Mouse (Mus musculus) bone marrow, adult 2 months (tissue): ENCODE measurements around the gene Tm2d3. TPM values are rescaled to one million over a fixed set of nuclear protein-coding genes. Genes with fewer than 3 reads are reported as not detected.

Experiments used
- H3K27ac ChIP-seq: fragments of 200-500 bp; 2 replicates; pipeline ENCODE4 v1.5.1; 2012; ENCODE audit warnings: low read depth, mild to moderate bottlenecking, control low read depth, inconsistent platforms, low read length; ENCODE audit not compliant: control insufficient read depth, poor library complexity, insufficient read depth
- H3K4me1 ChIP-seq: fragments of 200-500 bp; 2 replicates; pipeline ENCODE4 v1.6.1; 2011; ENCODE audit warnings: low read length; ENCODE audit not compliant: control insufficient read depth, insufficient read depth
- H3K4me3 ChIP-seq: fragments of 200-500 bp; replicated peaks from 2 replicates; pipeline ENCODE3; 2011; ENCODE audit warnings: mild to moderate bottlenecking, low read depth, low read length, control low read depth; ENCODE audit not compliant: control insufficient read depth
- CTCF ChIP-seq: fragments of 200-500 bp; IDR thresholded peaks from 2 replicates; pipeline ENCODE4 v1.5.1; 2011; ENCODE audit warnings: low read length, control low read depth; ENCODE audit not compliant: control insufficient read depth, insufficient read depth
- POLR2A ChIP-seq: fragments of 200-500 bp; IDR thresholded peaks from 2 replicates; pipeline ENCODE4 v1.6.1; 2011; ENCODE audit warnings: low read depth, mild to moderate bottlenecking, control low read depth, low read length, borderline replicate concordance; ENCODE audit not compliant: control insufficient read depth
- WGBS: fragments of 180-500 bp; shearing (Covaris S2); methylation state at CpG from one replicate; pipeline ENCODE4 v1.1.7; 2018; 5-methylcytosine and 5-hydroxymethylcytosine counted together
- polyA plus RNA-seq: library from polyadenylated mRNA; stranded (reverse); fragments of >200 nt; gene quantifications from 2 replicates; pipeline ENCODE4 v1.2.4, GENCODE M21; 2011; ENCODE audit warnings: low replicate concordance; ENCODE audit not compliant: missing spikeins, insufficient read depth, insufficient read length

Gene Tm2d3
- polyA plus RNA-seq, 1 experiment: 57.9 TPM

GRCm38 (mm10) chr7:65692883-65693282 is 1.9 kb downstream of the Tm2d3 start:
- no peaks in the 10 kb centered on the region for H3K4me1 ChIP-seq
- 14% methylated on average over 10 of the region's 10 CpGs for WGBS
- H3K27ac ChIP-seq: no peak overlapping the region; the same call in 1 of the 2 replicates
- TF ChIP-seq CTCF: no peak
- TF ChIP-seq POLR2A: no peak
- peak overlapping the region; percentile 95 for H3K4me3 ChIP-seq

- Histone ChIP-seq H3K4me1 (no peaks in the 10 kb centered on the region), H3K27ac (peak overlapping the region; percentile 51), H3K4me3 (peak overlapping the region; percentile 95)
- TF ChIP-seq CTCF (no peak), POLR2A (peak; percentile 74; the same call in 1 of the 2 replicates)
- under 1% methylated on average over 52 of the region's 52 CpGs for WGBS
Measured at GRCm38 (mm10) chr7:65693301-65693821, 2.4 kb downstream of the Tm2d3 start.

GRCm38 (mm10) chr7:65696450-65696849 is 5.5 kb downstream of the Tm2d3 start:
- 42% methylated on average over 2 of the region's 2 CpGs for WGBS
- Histone ChIP-seq H3K4me1 (no peaks in the 10 kb centered on the region), H3K4me3 (no peak overlapping the region), H3K27ac (no peak overlapping the region)
- no peak for TF ChIP-seq POLR2A
- no peak for TF ChIP-seq CTCF

GRCm38 (mm10) chr7:65702076-65702475 is 11.1 kb downstream of the Tm2d3 start:
- TF ChIP-seq CTCF (no peak), POLR2A (no peak)
- WGBS: 84% methylated on average over 7 of the region's 7 CpGs
- no peak overlapping the region for H3K4me3 ChIP-seq
- H3K4me1 ChIP-seq: no peaks in the 10 kb centered on the region
- no peak overlapping the region for H3K27ac ChIP-seq

- TF ChIP-seq CTCF (peak; percentile 96), POLR2A (no peak)
- no peaks in the 10 kb centered on the region for H3K4me1 ChIP-seq
- WGBS: under 1% methylated on average over 10 of the region's 10 CpGs
- H3K4me3 ChIP-seq: peak overlapping the region; percentile 1
- no peak overlapping the region for H3K27ac ChIP-seq
Measured at GRCm38 (mm10) chr7:65704818-65705242, 13.9 kb downstream of the Tm2d3 start.

DNA sequence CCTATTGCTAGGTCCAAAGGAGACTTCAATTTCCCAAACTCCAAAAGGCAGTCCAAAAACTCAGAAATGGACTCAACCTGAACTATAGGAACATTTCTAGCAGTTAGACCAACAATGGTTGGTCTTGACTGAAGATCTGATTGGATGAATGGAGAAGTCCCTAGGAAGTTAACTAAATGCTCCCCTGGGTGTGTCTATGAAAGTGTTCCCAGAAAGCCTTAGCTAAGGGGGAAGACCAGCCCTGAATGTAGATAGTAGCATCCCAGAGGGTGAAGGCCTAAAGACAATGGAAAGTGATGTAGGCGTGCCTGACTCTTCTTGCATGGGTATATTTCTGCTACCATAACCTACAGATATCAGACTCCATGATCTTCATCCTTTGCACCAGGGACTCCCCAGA is 17.5 kb downstream of the Tm2d3 start:
- Histone ChIP-seq H3K4me1 (no peaks in the 10 kb centered on the region), H3K27ac (no peak overlapping the region), H3K4me3 (no peak overlapping the region)
- 81% methylated on average over 1 of the region's 1 CpGs for WGBS
- TF ChIP-seq CTCF (no peak), POLR2A (no peak)

DNA sequence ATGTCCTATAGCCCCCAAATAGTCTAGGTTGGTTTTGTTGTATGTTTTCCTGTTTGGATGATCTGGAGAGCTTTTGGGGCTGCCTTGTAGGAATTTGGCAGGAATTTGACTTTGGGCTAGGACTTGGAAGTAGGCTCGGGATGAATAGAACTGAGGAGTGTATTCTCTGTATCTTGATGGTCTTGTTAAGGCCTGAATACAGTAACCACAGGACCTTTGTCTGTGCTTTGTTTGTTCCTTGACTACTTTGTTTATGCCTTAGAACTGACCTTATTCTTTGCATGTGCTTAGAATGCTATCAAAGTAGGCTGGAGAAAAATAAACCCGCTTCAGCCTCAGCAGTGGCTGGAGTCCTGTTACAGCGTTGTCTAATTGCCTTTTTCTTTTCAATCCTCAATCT is 19.3 kb downstream of the Tm2d3 start:
- H3K4me1 ChIP-seq: no peaks in the 10 kb centered on the region
- TF ChIP-seq CTCF (no peak), POLR2A (no peak)
- WGBS: 72% methylated on average over 3 of the region's 3 CpGs
- no peak overlapping the region for H3K4me3 ChIP-seq
- H3K27ac ChIP-seq: no peak overlapping the region

GRCm38 (mm10) chr7:65713782-65714181 is 22.8 kb downstream of the Tm2d3 start:
- no peaks in the 10 kb centered on the region for H3K4me1 ChIP-seq
- no peak overlapping the region for H3K27ac ChIP-seq
- TF ChIP-seq POLR2A (no peak), CTCF (no peak)
- no peak overlapping the region for H3K4me3 ChIP-seq
- WGBS: 71% methylated on average over 5 of the region's 5 CpGs

GRCm38 (mm10) chr7:65714304-65714703 is 23.3 kb downstream of the Tm2d3 start:
- Histone ChIP-seq H3K4me3 (no peak overlapping the region), H3K27ac (no peak overlapping the region), H3K4me1 (no peaks in the 10 kb centered on the region)
- WGBS: 32% methylated on average over 4 of the region's 4 CpGs
- no peak for TF ChIP-seq POLR2A
- TF ChIP-seq CTCF: no peak
